Mouse (Mus musculus) lung, postnatal 0 days (tissue): ENCODE measurements around the gene Tspan2.
A peak's percentile ranks its signal among the peaks of the same experiment; 100 is the strongest.

Experiments used
- CTCF ChIP-seq: IDR thresholded peaks from 2 replicates; pipeline ENCODE4 v1.5.1; 2016; ENCODE audit warnings: antibody characterized with exemption, mild to moderate bottlenecking
- EP300 ChIP-seq: IDR thresholded peaks from 2 replicates; pipeline ENCODE4 v1.6.1; 2016; ENCODE audit warnings: antibody characterized with exemption, mild to moderate bottlenecking, control low read depth

DNA sequence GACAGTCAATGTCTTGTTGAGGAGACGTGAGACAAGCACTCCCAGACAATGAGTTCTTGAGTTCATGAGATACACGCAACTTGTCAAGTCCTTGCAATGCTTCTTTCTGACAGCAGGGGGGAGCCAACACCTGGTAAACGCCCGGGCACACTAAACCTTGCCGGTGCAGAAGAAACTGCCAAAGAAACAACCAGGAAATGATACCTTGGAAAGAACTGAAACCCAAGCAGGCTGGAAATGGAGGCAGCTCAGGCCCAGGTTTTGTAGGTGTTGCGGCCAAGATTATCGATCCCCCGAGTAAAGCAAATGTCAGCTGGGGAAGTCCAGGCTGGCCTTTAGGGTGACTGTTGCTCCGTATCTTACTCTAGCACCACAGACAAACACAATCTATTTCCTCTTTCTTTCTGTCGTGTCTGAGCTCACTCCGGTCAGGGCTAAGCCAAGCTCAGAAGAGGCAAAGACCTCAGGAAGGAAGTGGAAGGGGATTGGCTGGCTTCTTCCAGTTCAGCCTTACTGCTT is 19.2 kb upstream of the Tspan2 start:
- TF ChIP-seq CTCF (peak; percentile 96), EP300 (0 out of 2 replicates have a peak, but pooled peaks have one; percentile 54)
